Mouse (Mus musculus) layer of hippocampus, adult 8-10 months (tissue): ENCODE measurements around the gene Rag1. TPM values are rescaled to one million over a fixed set of nuclear protein-coding genes. Genes with fewer than 3 reads are reported as not detected.

ENCODE experiments used
- DNase-seq, 2 experiments: peaks; one replicate each; pipeline ENCODE4 v3.0.0; 2022; ENCODE audit warnings: low spot score in 2 of 2
- total RNA-seq, 4 experiments: library from RNA; stranded (reverse); gene quantifications; 2 replicates each; pipeline ENCODE4 v1.2.4; 2022

The Rag1 gene
- total RNA-seq, 4 experiments from 2014 or later = 0.18 to 0.29 (median 0.25) TPM

- DNase-seq = no peak
Observed at GRCm38 (mm10) chr2:101638979-101639839, 10.1 kb downstream of the Rag1 start.

DNA sequence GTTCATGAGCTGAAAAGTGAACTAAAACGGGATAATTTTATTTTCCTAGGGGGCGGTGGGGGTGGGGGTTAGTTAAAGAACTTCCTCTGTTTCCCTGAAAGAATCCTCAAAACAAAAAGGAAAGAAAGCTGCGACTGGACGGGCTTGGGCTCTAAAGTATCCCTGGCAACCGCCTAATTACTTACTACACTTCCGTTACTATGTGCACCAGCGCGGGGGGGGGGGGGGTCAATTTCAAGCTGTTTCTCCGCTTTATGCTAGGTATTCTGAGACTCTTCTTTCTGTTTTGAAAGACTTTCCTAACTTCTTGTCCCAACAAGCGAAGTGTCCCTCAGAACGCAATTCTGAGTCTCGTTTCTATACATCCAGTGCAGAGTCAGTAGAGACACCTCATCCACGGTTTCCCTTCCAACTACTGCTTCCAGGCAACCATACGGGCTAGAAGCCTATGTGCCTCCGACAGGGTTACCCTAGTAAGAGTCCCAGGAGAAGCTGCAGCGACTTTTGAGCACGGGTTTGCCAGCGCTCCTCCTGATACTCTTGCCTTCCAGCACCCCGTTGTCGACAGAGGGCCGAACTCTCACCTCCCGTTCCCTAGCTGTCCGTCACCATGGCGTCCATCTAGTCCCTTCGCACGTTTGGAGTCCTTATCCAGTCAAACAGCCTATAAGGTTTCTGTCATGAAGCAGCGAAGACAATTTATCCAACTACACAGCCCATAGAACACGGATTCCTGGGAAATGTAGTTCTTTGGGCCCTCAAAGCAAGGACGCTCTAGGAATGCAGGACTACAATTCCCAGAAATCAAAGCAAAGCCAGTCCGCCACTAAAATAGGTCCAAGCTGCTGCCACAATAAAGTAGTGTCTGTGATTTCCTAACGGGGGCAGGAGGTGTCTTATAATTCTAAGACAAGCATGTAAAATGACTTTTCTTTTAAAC is 20.7 kb downstream of the Rag1 start:
- peak; percentile 88 to 94 for DNase-seq

- no peak for DNase-seq
Observed at GRCm38 (mm10) chr2:101627227-101627626, 22.1 kb downstream of the Rag1 start.

DNA sequence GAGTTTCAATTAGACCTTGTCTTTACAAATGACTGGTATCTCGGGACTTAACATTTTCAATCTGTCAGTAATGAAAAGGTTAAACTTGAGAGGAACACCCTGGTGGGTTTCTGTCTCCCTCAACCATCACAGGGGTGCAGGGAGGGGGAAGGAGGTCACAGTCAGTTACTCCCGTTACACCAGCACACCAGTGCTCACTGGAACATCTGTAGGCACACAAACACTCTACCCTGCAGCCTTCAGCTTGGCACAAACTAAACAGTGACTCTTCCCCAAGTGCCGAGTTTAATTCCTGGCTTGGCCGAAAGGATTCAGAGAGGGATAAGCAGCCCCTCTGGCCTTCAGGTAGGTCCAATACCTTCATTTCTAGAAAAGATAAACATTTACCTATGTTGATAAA is 24.8 kb downstream of the Rag1 start, which contains the start of gene Rag2:
Rag2 (plus strand) TSS at position 193 of the 400 bp plus-strand sequence.
- DNase-seq = no peak

DNA sequence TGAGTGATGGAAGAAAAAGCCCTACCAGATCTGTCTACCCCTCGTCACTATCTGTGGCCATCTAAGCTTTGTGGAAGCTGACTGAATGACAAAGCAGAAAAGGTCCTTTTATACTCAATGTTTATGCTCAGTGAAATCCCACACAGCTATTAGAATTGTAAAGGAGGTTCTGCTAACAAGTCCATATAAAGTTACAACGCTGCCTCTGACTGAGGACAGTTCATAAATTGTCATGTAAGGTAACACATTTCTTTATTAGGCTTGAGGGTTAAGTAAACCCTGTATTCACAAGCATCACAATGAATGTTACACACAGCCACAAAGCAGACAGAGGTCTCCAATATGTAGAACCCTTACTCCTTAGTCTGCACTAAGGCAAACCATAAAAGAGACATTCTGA is 25.3 kb downstream of the Rag1 start:
- no peak for DNase-seq

GRCm38 (mm10) chr2:101623042-101623441 is 26.3 kb downstream of the Rag1 start:
- no peak for DNase-seq

DNA sequence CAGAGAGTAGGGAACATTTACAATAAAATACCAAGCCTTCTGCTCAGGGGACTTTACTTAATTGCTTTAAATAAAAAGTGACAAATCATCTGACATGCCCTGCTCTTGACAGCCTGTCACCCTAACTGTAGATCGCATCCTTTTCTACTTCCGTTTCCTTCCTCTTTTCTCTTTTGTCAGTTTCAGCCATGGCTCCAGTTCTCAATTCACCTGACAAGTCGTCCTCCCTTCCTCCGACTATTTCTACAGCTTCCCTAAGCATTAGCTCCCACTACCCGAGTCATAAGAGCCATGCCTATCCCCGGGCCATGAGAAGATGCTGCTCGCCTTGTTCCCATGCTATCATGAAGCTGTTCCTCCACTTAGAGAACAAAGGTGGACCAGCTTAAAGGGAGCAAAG is 27.7 kb downstream of the Rag1 start:
- DNase-seq = no peak

DNA sequence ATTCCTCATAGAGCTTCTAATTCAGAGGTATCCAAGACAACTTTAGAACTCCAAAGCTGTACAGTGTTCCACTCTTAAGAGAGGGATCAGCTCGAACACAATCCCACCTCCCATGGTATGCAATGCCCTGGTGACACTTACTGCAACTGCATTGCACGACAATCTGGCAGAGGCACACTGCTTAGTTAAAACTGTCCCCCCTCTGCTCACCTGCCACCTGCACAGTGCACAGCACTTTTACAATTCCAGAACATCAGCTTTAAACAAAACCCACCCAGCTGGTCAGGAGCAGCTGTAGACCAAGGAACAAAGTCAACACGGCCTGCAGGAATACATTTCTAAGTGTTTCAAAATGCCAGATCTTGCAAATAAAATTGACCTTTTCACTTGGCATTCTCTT is 28.4 kb downstream of the Rag1 start:
- DNase-seq = no peak

DNA sequence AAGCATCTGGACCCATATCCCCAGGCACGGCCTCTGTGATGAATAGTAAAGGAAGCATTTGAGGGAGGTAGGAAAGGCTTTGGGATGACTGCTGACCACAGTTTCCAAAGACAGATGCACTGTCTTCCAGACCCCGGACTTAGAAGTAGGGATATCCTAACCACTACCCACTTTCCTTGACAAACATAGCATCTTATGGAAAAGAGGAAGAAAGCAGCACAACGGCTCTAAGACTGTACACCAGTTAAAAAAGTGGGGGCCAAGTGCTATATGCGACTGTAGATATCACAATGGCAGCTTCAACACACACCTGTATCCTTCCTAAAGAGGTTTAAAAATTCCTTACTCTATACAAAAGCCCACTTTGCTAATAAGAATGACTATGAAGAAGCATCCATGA is 30.9 kb downstream of the Rag1 start:
- no peak for DNase-seq

GRCm38 (mm10) chr2:101615464-101616305 is 33.6 kb downstream of the Rag1 start:
- DNase-seq = no peak

DNA sequence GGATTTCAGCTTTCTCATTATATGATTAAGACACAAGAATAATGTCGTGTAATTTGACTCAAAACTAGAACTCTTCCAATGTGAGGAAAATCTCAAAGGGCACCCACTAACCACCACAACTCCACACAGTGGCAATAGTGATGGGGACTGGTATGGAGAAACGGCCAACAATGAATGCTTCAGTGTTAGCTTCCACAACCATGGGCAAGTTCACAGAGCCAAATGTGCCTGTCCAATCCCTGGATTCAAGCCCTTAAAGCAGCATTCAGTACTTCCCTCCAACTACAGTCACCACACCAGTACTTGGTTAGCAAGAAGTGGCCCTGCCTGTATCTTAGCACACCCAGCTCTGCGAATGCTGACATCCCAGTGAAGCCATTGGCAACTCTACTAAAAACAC is 38.4 kb downstream of the Rag1 start:
- no peak for DNase-seq

DNA sequence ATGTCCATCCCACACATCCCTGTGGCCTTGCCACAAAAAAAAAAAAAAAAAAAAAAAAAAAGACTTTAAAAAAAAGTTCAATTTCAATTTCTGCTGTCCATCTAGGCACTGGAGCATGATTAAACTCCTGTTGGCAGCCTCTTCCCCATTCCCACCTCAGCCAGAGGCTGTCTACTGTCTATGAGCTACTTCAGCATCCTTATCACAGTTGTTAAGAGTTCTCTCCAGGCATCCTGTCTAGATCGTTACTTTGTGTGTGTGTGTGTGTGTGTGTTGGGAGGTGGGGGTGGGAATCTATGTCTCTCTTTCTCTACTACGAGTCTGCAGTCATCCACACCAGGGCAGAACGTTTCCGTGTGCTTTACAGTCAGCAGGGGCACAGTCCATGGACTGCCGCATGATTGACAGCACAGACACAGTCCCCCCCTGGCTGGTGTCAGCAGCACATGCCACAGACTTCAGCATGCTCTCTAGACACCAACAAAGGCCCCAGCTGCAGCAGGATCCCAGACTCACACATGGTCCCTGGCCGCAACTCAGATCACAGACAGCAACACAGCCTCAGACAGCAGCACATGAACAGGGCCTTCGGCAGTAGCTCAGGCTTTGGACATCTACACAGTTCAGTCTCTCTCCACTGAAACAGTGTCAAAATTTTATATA is 40.9 kb downstream of the Rag1 start:
- DNase-seq = no peak

DNA sequence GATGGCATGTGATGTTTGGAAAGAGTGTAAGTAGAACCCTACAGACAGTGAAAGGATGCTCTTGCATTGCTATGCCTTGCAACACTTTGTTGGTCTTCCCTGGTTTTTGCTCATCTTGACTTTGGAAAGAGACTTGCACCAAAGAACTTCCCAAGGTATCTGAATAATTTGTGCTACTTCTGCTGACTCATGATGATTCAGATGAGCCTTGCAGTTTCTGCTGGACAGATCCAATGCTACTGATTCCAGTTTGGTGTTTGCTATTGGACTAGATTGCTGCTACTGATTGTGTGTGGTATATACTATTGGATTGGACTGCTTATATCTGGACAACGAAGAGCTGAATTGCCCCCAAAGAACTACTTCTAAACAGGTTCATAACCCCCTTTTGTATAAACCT is 46.2 kb downstream of the Rag1 start:
- no peak for DNase-seq

DNA sequence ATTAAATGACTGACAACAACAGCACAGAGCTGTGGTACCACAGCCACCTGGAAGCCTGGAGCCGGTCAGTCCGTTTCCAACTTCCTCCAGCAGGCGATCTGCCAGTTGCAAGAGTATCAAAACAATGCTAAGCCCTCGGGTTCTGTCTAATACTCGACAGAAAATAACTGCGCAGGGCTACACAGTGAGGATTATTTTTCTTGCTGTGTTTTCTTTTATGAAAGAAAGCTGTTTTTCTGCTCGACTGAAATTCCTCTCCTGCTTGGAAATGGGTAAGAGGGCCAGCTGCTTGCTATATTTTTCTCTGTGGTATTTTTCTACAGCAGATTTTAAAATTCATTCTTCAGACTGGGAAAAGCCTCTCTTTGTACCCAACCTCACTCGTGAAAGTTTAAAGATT is 48.6 kb downstream of the Rag1 start:
- peak; percentile 32 to 35 for DNase-seq

GRCm38 (mm10) chr2:101598190-101599181 is 50.8 kb downstream of the Rag1 start:
- no peak for DNase-seq

GRCm38 (mm10) chr2:101597186-101597585 is 52.1 kb downstream of the Rag1 start:
- no peak for DNase-seq

- DNase-seq = no peak
Observed at GRCm38 (mm10) chr2:101594681-101595080, 54.6 kb downstream of the Rag1 start.

DNA sequence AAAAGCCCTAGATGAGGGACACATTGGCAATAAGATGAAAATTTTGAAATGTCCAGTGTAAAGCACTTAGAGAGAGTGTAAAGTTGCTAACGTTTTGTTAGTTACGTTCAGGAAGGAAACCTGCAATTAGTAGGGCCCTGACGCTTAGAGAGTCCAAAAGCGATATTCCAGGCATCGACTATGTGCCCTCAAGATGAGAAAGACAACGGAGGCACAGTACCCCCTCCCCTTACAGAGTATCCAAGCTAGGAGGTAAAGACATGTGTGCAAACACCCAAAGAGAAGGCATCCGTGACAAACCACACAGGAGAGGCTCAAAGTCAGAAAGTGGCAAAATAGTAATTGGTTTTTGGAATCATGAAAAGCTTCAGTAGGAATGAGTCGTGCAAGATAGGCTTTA is 56.4 kb downstream of the Rag1 start:
- DNase-seq = no peak

- no peak for DNase-seq
Observed at GRCm38 (mm10) chr2:101592023-101592841, 57.1 kb downstream of the Rag1 start.
